Mouse (Mus musculus): ENCODE results near the gene Abraxas2. TPM values are rescaled to one million over a fixed set of nuclear protein-coding genes. Genes with fewer than 3 reads are reported as not detected.
A peak's percentile ranks its signal among the peaks of the same experiment; 100 is the strongest.

The Abraxas2 gene
- total RNA-seq, 2 experiments from 2014 or later, result 28.2 to 31.6 TPM

- no peak for DNase-seq (ENCODE audit: low spot score in 2 of 2)
Observed at GRCm38 (mm10) chr7:132896206-132896815, 37.3 kb downstream of the Abraxas2 start.

- no peak for DNase-seq (ENCODE audit: low spot score in 2 of 2)
Observed at GRCm38 (mm10) chr7:132897258-132897657, 38.2 kb downstream of the Abraxas2 start.

- DNase-seq (ENCODE audit: low spot score in 2 of 2), result no peak
Observed at GRCm38 (mm10) chr7:132898234-132898633, 39.2 kb downstream of the Abraxas2 start.

GRCm38 (mm10) chr7:132900826-132901531, 42.0 kb downstream of the Abraxas2 start:
- DNase-seq (ENCODE audit: low spot score in 2 of 2), result no peak

- no peak for DNase-seq (ENCODE audit: low spot score in 2 of 2)
Observed at GRCm38 (mm10) chr7:132903796-132904195, 44.8 kb downstream of the Abraxas2 start.

- DNase-seq (ENCODE audit: low spot score in 2 of 2), result no peak
Observed at GRCm38 (mm10) chr7:132921971-132922370, 62.9 kb downstream of the Abraxas2 start.

GRCm38 (mm10) chr7:132925227-132925626, 66.2 kb downstream of the Abraxas2 start:
- no peak for DNase-seq (ENCODE audit: low spot score in 2 of 2)

GRCm38 (mm10) chr7:132927201-132927600, 68.2 kb downstream of the Abraxas2 start:
- no peak for DNase-seq (ENCODE audit: low spot score in 2 of 2)

- DNase-seq (ENCODE audit: low spot score in 2 of 2), result no peak
Observed at GRCm38 (mm10) chr7:132930055-132930454, 71.0 kb downstream of the Abraxas2 start.

- DNase-seq (ENCODE audit: low spot score in 2 of 2), result peak; percentile 98
Observed at GRCm38 (mm10) chr7:132930850-132931559, 72.0 kb downstream of the Abraxas2 start, which contains the start of gene Zranb1. Gene Zranb1 (plus strand): TSS chr7:132931142.

GRCm38 (mm10) chr7:132931560-132932351, 72.7 kb downstream of the Abraxas2 start:
- DNase-seq (ENCODE audit: low spot score in 2 of 2), result peak; percentile 42 to 51

- DNase-seq (ENCODE audit: low spot score in 2 of 2), result no peak
Observed at GRCm38 (mm10) chr7:132933331-132933730, 74.3 kb downstream of the Abraxas2 start.

Other genes starting within 250 kb of the Abraxas2 start
- 10 to 100 TPM; 37.9 to 38.6 TPM for gene Lhpp, start 248.6 kb upstream of the Abraxas2 start, total RNA-seq (2021)
- 10 to 100 TPM; 17.1 to 17.2 TPM for gene Fam53b, start 45.3 kb upstream of the Abraxas2 start, total RNA-seq (2021)
- 10 to 100 TPM; 37.9 to 42.1 TPM for gene Eef1akmt2, start 6.6 kb upstream of the Abraxas2 start, total RNA-seq (2021)
- 10 to 100 TPM; 37.1 to 43.8 TPM for gene Zranb1, start 71.9 kb downstream of the Abraxas2 start, total RNA-seq (2021)

Data from layer of hippocampus, postnatal 10 days (tissue).